Mouse (Mus musculus): Measurements from ENCODE around the gene Sptbn4. TPM values are rescaled to one million over a fixed set of nuclear protein-coding genes. Genes with fewer than 3 reads are reported as not detected.

Sptbn4 gene
- total and polyA plus RNA-seq, 2 experiments from 2014 or later, result 3.8 to 22.3 TPM

GRCm38 (mm10) chr7:27356248-27356647, 91.2 kb downstream of the Sptbn4 start:
- peak overlapping the region; percentile 77 for H3K4me3 ChIP-seq (ENCODE audit: low read depth, low read length)
- H3K36me3 ChIP-seq (ENCODE audit: insufficient read depth), result peaks cover 17% of the 10 kb centered on the region
- no peak for TF ChIP-seq CTCF (IDR thresholded peaks at IDR 0.05; ENCODE audit: low read depth)
- H3K9me3 ChIP-seq (ENCODE audit: low read length), result no peaks in the 10 kb centered on the region
- 3% methylated on average over 16 of the region's 16 CpGs for WGBS
- H3K27me3 ChIP-seq (ENCODE audit: insufficient read depth, low read length), result peaks cover 8% of the 10 kb centered on the region
- no peak for DNase-seq
- 0 out of 2 replicates have a peak, but pooled peaks cover 7% of the 10 kb centered on the region for H3K4me1 ChIP-seq (ENCODE audit: insufficient read depth)
- H3K27ac ChIP-seq (ENCODE audit: low read depth, low read length), result no peak overlapping the region
- H3K9ac ChIP-seq, result no peak overlapping the region
- ATAC-seq, result peak; percentile 28
- H3K4me2 ChIP-seq (ENCODE audit: low read depth), result peak overlapping the region; percentile 69

- H3K27me3 ChIP-seq (ENCODE audit: insufficient read depth, low read length), result peaks cover 8% of the 10 kb centered on the region
- 3% methylated on average over 33 of the region's 34 CpGs for WGBS
Measured at GRCm38 (mm10) chr7:27355745-27356240, 91.7 kb downstream of the Sptbn4 start, which contains the start of gene Shkbp1. Gene Shkbp1 (minus strand): TSS chr7:27356019.

GRCm38 (mm10) chr7:27355261-27355660, 92.2 kb downstream of the Sptbn4 start:
- Histone ChIP-seq H3K4me1 (ENCODE audit: insufficient read depth) (0 out of 2 replicates have a peak, but pooled peaks cover 7% of the 10 kb centered on the region), H3K9me3 (ENCODE audit: low read length) (no peaks in the 10 kb centered on the region), H3K27me3 (ENCODE audit: insufficient read depth, low read length) (peaks cover 8% of the 10 kb centered on the region), H3K36me3 (ENCODE audit: insufficient read depth) (peaks cover 22% of the 10 kb centered on the region), H3K4me3 (ENCODE audit: low read depth, low read length) (peak overlapping the region; percentile 77), H3K27ac (ENCODE audit: low read depth, low read length) (peak overlapping the region; percentile 70; the same call in 1 of the 2 replicates), H3K9ac (peak overlapping the region; percentile 58), H3K4me2 (ENCODE audit: low read depth) (peak overlapping the region; percentile 69)
- TF ChIP-seq CTCF (IDR thresholded peaks at IDR 0.05; ENCODE audit: low read depth), result no peak
- ATAC-seq (peak; percentile 0; the same call in 1 of the 2 replicates), DNase-seq (no peak)
- 5% methylated on average over 14 of the region's 14 CpGs for WGBS

More at GRCm38 (mm10) chr7:27355745-27356240, 91.7 kb downstream of the Sptbn4 start, which contains the start of gene Shkbp1:
- Histone ChIP-seq H3K4me2 (ENCODE audit: low read depth) (peak within 1 kb of the TSS; percentile 69), H3K4me1 (ENCODE audit: insufficient read depth) (0 out of 2 replicates have a peak, but pooled peaks cover 7% of the 10 kb centered on the region), H3K27ac (ENCODE audit: low read depth, low read length) (peak within 1 kb of the TSS; percentile 70), H3K9me3 (ENCODE audit: low read length) (no peaks in the 10 kb centered on the region), H3K4me3 (ENCODE audit: low read depth, low read length) (peak within 1 kb of the TSS; percentile 77), H3K9ac (peak within 1 kb of the TSS; percentile 58), H3K36me3 (ENCODE audit: insufficient read depth) (peaks cover 17% of the 10 kb centered on the region)
- peak; percentile 97 for ATAC-seq
- no peak for TF ChIP-seq CTCF (IDR thresholded peaks at IDR 0.05; ENCODE audit: low read depth)
- DNase-seq, result peak; percentile 94

GRCm38 (mm10) chr7:27354783-27355182, 92.7 kb downstream of the Sptbn4 start:
- Histone ChIP-seq H3K9me3 (ENCODE audit: low read length) (no peaks in the 10 kb centered on the region), H3K4me1 (ENCODE audit: insufficient read depth) (0 out of 2 replicates have a peak, but pooled peaks cover 7% of the 10 kb centered on the region), H3K9ac (peak overlapping the region; percentile 58), H3K4me2 (ENCODE audit: low read depth) (peak overlapping the region; percentile 69), H3K4me3 (ENCODE audit: low read depth, low read length) (peak overlapping the region; percentile 77), H3K36me3 (ENCODE audit: insufficient read depth) (peaks cover 25% of the 10 kb centered on the region), H3K27ac (ENCODE audit: low read depth, low read length) (no peak overlapping the region), H3K27me3 (ENCODE audit: insufficient read depth, low read length) (peaks cover 8% of the 10 kb centered on the region)
- TF ChIP-seq CTCF (IDR thresholded peaks at IDR 0.05; ENCODE audit: low read depth), result no peak
- WGBS, result 49% methylated on average over 4 of the region's 4 CpGs
- no peak for DNase-seq
- ATAC-seq, result no peak

- Histone ChIP-seq H3K27ac (ENCODE audit: low read depth, low read length) (no peak overlapping the region), H3K4me1 (ENCODE audit: insufficient read depth) (0 out of 2 replicates have a peak, but pooled peaks cover 7% of the 10 kb centered on the region), H3K9me3 (ENCODE audit: low read length) (no peaks in the 10 kb centered on the region), H3K4me3 (ENCODE audit: low read depth, low read length) (peak overlapping the region; percentile 77), H3K4me2 (ENCODE audit: low read depth) (peak overlapping the region; percentile 69), H3K36me3 (ENCODE audit: insufficient read depth) (peaks cover 26% of the 10 kb centered on the region), H3K27me3 (ENCODE audit: insufficient read depth, low read length) (peaks cover 8% of the 10 kb centered on the region), H3K9ac (no peak overlapping the region)
- DNase-seq, result peak; percentile 78
- ATAC-seq, result peak; percentile 66
- TF ChIP-seq CTCF (IDR thresholded peaks at IDR 0.05; ENCODE audit: low read depth), result no peak
- WGBS, result 26% methylated on average over 6 of the region's 6 CpGs
Measured at GRCm38 (mm10) chr7:27354144-27354543, 93.3 kb downstream of the Sptbn4 start.

GRCm38 (mm10) chr7:27345444-27345843, 102.0 kb downstream of the Sptbn4 start:
- no peak overlapping the region for H3K27ac ChIP-seq (ENCODE audit: low read depth, low read length)
- peaks cover 61% of the 10 kb centered on the region for H3K36me3 ChIP-seq (ENCODE audit: insufficient read depth)
- DNase-seq, result no peak
- no peaks in the 10 kb centered on the region for H3K9me3 ChIP-seq (ENCODE audit: low read length)
- H3K27me3 ChIP-seq (ENCODE audit: insufficient read depth, low read length), result no peaks in the 10 kb centered on the region
- no peak overlapping the region for H3K4me3 ChIP-seq (ENCODE audit: low read depth, low read length)
- no peaks in the 10 kb centered on the region for H3K4me1 ChIP-seq (ENCODE audit: insufficient read depth)
- no peak overlapping the region for H3K9ac ChIP-seq
- no peak overlapping the region for H3K4me2 ChIP-seq (ENCODE audit: low read depth)
- no peak for TF ChIP-seq CTCF (IDR thresholded peaks at IDR 0.05; ENCODE audit: low read depth)
- WGBS, result 25% methylated on average over 6 of the region's 6 CpGs
- no peak for ATAC-seq

GRCm38 (mm10) chr7:27342595-27342994, 104.9 kb downstream of the Sptbn4 start:
- peaks cover 7% of the 10 kb centered on the region; the same call in 1 of the 2 replicates for H3K4me1 ChIP-seq (ENCODE audit: insufficient read depth)
- no peak overlapping the region for H3K4me2 ChIP-seq (ENCODE audit: low read depth)
- 46% methylated on average over 4 of the region's 4 CpGs for WGBS
- no peak overlapping the region for H3K4me3 ChIP-seq (ENCODE audit: low read depth, low read length)
- no peak overlapping the region for H3K9ac ChIP-seq
- no peak for ATAC-seq
- H3K9me3 ChIP-seq (ENCODE audit: low read length), result no peaks in the 10 kb centered on the region
- peaks cover 41% of the 10 kb centered on the region for H3K36me3 ChIP-seq (ENCODE audit: insufficient read depth)
- H3K27ac ChIP-seq (ENCODE audit: low read depth, low read length), result no peak overlapping the region
- no peak for DNase-seq
- H3K27me3 ChIP-seq (ENCODE audit: insufficient read depth, low read length), result 0 out of 2 replicates have a peak, but pooled peaks cover 1% of the 10 kb centered on the region
- TF ChIP-seq CTCF (IDR thresholded peaks at IDR 0.05; ENCODE audit: low read depth), result peak; percentile 35
